Mouse (Mus musculus): ENCODE results near the gene Eif2a.
"Not testable (repeated sequence)": the region's sequence is repeated elsewhere in the genome, so short reads cannot be mapped to it uniquely, and the experiment has no call there.

DNA sequence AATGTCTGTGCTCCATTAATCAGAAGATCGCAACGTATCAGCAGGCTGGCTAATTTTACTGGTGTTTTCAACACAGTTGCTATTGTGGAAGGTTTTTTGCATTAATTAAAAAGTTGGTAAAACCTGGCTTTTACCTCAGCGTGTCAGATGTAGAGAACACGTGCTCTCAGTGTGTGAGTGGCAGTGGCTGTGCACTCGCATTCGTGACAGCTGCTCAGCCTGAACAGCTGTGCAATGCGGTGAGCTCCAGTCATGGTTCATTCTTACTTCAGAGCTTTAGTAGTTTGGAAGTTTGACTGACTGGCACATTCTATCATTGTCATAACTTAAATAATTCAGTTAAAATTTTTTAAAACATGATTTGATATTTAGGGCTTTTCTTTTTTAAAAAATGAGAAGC is 67.0 kb downstream of the Eif2a start:
- not testable (repeated sequence) for TF ChIP-seq CTCF (IDR thresholded peaks at IDR 0.05; ENCODE audit: borderline replicate concordance, control insufficient read depth, extremely low read depth, insufficient read depth, low read length, poor library complexity); POLR2A (IDR thresholded peaks at IDR 0.05; ENCODE audit: control insufficient read depth, extremely low read depth, insufficient read depth, low read length, poor library complexity)
